Mouse (Mus musculus) ES-E14 (cell line): ENCODE measurements around the gene H2-T23.

Experiments used
- HCFC1 ChIP-seq: IDR thresholded peaks from 2 replicates; pipeline ENCODE4 v1.6.1; 2012; ENCODE audit warnings: low read length, inconsistent platforms, borderline replicate concordance; ENCODE audit not compliant: insufficient read depth
- MAFK ChIP-seq: IDR thresholded peaks from 2 replicates; pipeline ENCODE4 v1.6.1; 2014; ENCODE audit warnings: mild to moderate bottlenecking, low read depth, low read length, inconsistent platforms; ENCODE audit not compliant: insufficient read depth
- ZC3H11A ChIP-seq: IDR thresholded peaks from 2 replicates; pipeline ENCODE4 v1.6.1; 2012; ENCODE audit warnings: low read depth, mild to moderate bottlenecking, inconsistent platforms, low read length, borderline replicate concordance

DNA sequence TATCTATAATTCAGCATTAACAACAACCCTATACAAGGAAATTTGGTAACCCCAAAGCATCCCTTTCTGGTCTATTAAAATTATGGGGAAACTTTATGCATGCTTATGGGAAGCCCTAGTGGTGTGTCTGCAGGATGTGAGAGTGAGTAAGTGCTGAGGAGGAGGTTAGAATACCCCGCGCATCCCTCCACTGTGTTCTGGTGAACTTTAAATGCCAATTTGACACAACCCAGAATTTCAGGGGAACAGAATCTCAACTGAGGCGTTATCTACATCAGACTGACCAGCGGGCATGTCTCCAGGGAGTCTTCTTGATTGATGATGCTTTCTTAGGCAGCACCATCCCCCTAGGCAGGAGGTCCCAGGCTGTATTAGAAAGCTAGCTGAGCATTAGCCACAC lies 6.8 kb downstream of the H2-T23 start:
- TF ChIP-seq ZC3H11A = no peak
- TF ChIP-seq MAFK = no peak
- TF ChIP-seq HCFC1 = no peak
